Mouse (Mus musculus) 3134 (cell line): ENCODE data around the gene Hoxd13.

Experiments used
- DNase-seq: peaks from one replicate; pipeline ENCODE4 v3.0.0-alpha.2; 2011; ENCODE audit warnings: low spot score; ENCODE audit not compliant: insufficient read length; ENCODE audit errors: extremely low read depth

Gene Hoxd13

GRCm38 (mm10) chr2:74667842-74668357, at the start of gene Hoxd13:
Gene Hoxd13, plus strand, starts transcription at chr2:74668310.
- DNase-seq: no peak

GRCm38 (mm10) chr2:74619676-74620246, 48.3 kb upstream of the Hoxd13 start:
- DNase-seq: no peak

- DNase-seq: no peak
Observed at GRCm38 (mm10) chr2:74620368-74620767, 47.7 kb upstream of the Hoxd13 start.

DNA sequence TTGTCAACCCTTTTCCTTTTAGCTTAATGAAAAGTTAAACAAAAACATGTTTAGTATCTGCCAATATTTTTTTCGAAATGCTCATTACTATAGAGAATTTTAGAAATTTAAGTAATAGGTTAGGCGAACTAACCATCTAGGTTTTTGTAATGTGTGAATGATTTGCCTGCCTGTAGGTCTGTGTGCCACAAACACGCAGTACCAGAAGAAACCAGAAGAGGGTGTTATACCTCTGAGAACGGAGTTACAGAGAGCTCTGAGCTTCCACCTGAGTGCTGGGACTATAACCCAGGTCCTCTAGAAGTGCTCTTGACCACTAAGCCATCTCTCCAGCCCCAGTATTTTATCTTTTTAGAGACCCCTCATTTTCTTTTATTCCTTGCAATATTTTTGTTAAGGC, 32.7 kb upstream of the Hoxd13 start:
- no peak for DNase-seq

GRCm38 (mm10) chr2:74642431-74642830, 25.7 kb upstream of the Hoxd13 start:
- DNase-seq: no peak

DNA sequence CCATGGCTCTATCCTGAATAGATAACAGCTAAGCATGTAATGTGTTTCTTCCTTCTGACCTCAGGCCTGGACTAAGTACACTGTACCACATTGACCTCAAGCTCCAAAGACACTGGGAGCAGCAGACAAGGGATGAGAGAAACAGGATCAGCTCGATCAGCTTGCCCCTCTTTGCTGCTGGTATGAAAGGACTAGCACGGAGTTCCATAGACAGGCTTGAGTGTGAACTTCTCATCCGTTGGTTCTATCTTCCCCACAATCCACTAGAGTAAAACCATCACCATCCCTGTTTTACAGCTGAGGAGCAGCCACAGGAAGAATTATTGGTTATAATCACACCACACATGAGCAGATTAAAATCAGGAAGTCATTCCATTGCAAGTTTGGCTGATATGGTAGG, 22.5 kb upstream of the Hoxd13 start:
- DNase-seq: no peak

GRCm38 (mm10) chr2:74647082-74647864, 20.8 kb upstream of the Hoxd13 start:
- no peak for DNase-seq

GRCm38 (mm10) chr2:74652996-74653340, 15.1 kb upstream of the Hoxd13 start:
- no peak for DNase-seq

GRCm38 (mm10) chr2:74653781-74654535, 14.2 kb upstream of the Hoxd13 start:
- DNase-seq: no peak

- DNase-seq: no peak
Observed at GRCm38 (mm10) chr2:74654743-74655419, 13.2 kb upstream of the Hoxd13 start.

GRCm38 (mm10) chr2:74655420-74655781, 12.7 kb upstream of the Hoxd13 start:
- no peak for DNase-seq

GRCm38 (mm10) chr2:74655821-74656631, 12.1 kb upstream of the Hoxd13 start:
- DNase-seq: no peak

GRCm38 (mm10) chr2:74656632-74657021, 11.5 kb upstream of the Hoxd13 start:
- DNase-seq: no peak

- DNase-seq: no peak
Observed at GRCm38 (mm10) chr2:74657251-74658023, 10.7 kb upstream of the Hoxd13 start.

- no peak for DNase-seq
Observed at GRCm38 (mm10) chr2:74658024-74658666, 10.0 kb upstream of the Hoxd13 start.

- no peak for DNase-seq
Observed at GRCm38 (mm10) chr2:74658667-74659371, 9.3 kb upstream of the Hoxd13 start.

GRCm38 (mm10) chr2:74659507-74660005, 8.6 kb upstream of the Hoxd13 start, which contains the start of gene Evx2:
Gene Evx2, minus strand, starts transcription at chr2:74659557.
- no peak for DNase-seq
